Mouse (Mus musculus) thymus, adult 2 months (tissue): ENCODE data around the gene Pdlim4.

Source experiments
- CTCF ChIP-seq: fragments of 200-500 bp; IDR thresholded peaks from 2 replicates; pipeline ENCODE4 v1.5.1; 2012; ENCODE audit warnings: mild to moderate bottlenecking, control low read depth, low read length, moderate library complexity, borderline replicate concordance; ENCODE audit not compliant: control insufficient read depth, poor library complexity, insufficient read depth; ENCODE audit errors: extremely low read depth
- POLR2A ChIP-seq: fragments of 200-500 bp; IDR thresholded peaks from 2 replicates; pipeline ENCODE4 v1.6.1; 2012; ENCODE audit warnings: mild to moderate bottlenecking, low read length, control low read depth, moderate library complexity; ENCODE audit not compliant: control insufficient read depth, poor library complexity, insufficient read depth; ENCODE audit errors: extremely low read depth

GRCm38 (mm10) chr11:54021396-54022093, 47.3 kb downstream of the Pdlim4 start:
- TF ChIP-seq CTCF, result no peak
- TF ChIP-seq POLR2A, result no peak
